Mouse (Mus musculus): ENCODE data around the gene Msi2.

Gene Msi2

DNA sequence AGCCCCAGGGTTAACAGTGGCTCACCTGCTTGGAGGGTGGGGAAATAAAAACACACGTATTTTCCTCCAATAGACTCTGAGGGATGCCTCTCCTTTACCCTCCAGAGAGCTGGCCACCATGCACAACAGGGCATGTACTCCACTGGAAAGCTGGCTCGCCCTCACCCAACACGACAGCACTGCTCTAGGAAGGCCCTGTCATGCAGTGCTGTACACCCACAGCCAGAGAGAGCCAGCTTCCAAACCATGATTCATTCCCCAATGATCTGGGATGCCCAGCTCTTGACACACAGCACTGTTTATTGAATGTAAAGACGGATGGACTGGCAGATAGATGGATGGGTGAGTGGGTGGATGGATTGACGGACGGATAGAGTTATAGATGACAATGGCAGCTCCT is 269.1 kb downstream of the Msi2 start:
- DNase-seq (ENCODE audit: low read depth, low spot score), result no peak

DNA sequence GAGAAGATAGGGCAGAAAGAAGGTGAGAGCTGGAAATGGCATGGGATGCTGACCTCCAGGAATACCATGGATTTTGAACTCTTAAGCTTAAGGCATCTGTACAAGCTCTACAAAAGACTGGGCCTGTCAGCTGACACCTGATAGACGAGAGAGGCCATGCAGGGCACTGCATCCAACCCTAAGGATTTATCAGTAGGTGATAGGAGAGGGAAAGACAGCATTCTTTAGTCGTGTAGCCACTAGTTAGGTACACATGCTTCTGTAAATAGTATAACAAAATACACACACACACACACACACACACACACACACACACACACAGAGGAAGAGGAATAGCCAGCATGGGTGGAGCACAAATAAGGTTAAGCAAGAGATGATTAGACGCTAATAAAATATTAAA is 269.7 kb downstream of the Msi2 start:
- no peak for DNase-seq (ENCODE audit: low read depth, low spot score)

DNA sequence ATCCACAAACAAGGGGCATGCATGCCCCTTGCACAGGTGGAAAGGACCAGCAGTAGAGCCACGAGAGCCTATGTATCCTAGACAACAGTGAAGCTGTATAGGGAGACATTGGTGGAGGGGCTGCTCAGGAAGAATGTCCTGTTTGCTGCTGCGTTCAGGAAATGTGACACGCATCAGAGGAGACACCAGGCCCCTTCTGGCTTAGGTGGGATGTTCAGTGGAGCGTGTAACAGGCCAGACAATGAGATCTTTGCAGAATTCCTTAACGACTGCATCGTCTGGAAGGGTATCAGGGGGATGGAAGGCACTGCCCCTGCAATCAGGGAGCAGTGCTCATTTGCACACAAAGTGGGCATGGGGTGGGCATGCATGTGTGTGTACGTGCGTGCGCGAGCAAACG is 271.0 kb downstream of the Msi2 start:
- DNase-seq (ENCODE audit: low read depth, low spot score), result no peak

DNA sequence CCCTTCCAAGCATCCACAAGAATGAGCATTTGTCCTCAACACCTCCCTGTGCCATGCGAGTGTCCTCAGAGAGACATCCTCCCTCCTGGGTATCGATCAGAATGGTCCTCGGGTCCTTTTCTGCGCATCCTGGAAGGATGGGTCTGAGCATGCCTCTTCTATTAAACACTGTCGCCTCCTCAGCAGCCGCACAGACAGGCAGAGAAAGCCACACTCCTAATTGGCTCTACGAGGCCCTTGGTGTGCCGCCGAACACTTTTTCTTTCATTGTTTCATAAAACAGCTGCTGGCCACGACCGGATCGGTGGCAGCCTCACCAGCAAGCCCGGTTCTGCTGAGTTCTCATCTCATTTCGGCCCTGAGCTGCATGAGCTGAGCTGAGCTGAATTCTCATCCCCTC is 274.4 kb downstream of the Msi2 start:
- no peak for DNase-seq (ENCODE audit: low read depth, low spot score)

DNA sequence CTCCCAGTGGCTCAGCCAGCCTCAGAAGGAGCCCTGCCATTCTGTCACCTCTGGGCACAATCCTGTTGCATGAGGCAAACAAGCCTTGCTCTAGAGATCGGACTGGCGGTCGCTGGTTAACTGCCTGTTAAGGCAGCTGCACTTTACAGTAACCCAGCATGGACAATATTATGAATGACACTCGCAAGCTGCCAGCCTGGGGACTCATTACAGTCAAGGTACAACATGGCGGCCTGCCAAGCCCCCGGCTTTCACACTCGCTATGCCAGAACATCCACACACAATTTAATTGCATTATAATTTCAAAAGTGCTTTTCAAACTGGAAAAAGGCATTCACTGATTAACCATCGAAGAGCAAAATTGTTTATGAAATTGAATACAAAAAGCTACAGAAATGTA is 275.0 kb downstream of the Msi2 start:
- DNase-seq (ENCODE audit: low read depth, low spot score), result no peak

DNA sequence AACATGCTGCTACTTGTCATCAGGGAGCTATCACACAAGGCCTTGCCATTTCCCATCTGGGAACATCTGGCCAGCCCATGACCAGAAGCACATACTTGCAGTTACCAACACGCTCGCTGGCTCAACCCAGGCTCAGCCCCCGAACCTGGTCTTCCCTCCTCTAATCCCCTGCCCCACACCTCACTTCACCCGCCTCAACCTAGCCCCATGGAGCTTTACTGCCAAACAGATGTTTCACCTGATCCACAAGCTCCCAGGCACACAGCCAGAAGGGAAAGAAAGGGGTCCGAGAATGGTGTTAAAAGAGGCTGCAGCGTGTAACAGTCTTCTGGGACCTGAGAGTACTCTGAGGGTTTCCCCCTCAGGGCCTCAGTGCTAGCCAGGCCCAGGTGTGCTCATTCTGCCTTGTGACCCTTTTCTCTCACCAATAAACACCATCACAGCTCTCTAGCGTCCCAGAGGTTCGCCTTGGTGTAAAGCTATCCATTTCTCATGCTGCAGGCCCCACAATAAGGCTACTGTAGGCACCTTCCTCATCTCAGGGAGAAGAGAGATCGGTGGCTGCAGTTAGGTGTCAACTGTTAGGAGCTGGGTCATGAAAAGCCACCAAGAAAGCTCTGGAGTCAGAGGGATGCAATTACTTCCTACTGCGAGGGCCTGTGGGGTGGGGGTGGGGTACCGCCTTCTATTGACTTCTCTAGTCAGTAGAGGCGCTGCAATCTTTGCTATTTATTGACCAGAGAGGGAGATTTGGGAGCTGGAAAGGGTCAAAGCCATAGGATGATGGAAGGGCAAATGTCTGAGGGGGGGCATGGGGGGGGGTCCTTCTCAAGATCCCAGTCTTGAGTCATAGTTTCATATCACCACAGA is 276.2 kb downstream of the Msi2 start:
- DNase-seq (ENCODE audit: low read depth, low spot score), result peak; percentile 69

DNA sequence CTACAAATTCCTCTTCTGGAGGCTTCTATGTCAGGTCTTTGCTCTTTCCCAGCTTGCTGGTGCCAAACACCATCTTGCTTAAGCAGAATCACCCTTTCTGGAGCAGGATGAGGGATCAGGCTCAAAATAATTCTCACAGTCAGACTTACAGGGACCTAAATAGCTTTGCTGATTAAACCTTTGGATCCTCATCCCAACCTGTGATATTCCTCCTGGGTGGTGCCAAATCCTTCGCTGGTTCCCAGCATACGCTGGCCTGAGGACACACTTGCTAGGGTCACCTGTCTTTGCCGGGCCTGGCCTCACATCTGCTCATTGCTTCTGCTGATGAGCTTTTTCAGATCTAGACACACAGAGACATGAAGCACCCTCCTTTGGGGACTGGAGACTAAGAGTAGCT is 279.7 kb downstream of the Msi2 start:
- no peak for DNase-seq (ENCODE audit: low read depth, low spot score)

DNA sequence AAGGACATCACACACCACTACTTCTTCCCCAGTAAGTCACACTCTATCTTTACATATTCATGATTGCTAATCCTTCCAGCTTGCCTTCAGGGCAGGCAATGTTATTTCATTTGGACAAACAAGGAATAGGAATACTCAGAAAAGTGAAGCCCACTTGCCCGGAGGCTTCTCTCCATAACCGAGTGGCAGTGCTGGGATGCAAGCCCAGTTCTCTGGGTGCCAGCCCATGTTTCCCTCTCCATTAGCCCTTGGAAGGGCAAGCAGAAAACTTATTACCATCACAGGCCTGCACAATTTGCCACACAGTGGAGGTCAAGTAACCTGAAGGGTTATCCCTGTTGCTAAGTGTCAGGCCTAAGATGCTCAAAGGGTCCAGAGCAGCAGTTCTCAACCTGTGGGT is 281.7 kb downstream of the Msi2 start:
- no peak for DNase-seq (ENCODE audit: low read depth, low spot score)

DNA sequence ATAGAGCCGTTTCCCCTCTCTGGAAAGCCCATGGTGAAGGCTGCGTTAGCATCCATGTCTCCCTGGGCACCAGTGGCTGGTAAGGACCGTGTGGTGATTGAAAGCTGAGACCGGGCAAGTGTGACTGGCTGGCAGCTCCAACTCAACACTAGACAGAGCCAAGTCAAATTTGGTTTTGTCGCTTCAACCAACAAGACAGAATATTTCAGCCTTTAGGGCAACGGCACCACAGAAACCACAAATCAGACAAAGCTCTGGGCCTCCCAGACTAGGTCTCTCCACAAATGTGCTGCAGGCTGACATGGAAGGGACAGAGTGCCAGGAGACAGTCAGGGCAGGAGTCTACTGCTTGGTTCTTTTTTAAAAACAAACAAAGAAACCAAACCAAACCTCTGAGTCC is 282.8 kb downstream of the Msi2 start:
- no peak for DNase-seq (ENCODE audit: low read depth, low spot score)

DNA sequence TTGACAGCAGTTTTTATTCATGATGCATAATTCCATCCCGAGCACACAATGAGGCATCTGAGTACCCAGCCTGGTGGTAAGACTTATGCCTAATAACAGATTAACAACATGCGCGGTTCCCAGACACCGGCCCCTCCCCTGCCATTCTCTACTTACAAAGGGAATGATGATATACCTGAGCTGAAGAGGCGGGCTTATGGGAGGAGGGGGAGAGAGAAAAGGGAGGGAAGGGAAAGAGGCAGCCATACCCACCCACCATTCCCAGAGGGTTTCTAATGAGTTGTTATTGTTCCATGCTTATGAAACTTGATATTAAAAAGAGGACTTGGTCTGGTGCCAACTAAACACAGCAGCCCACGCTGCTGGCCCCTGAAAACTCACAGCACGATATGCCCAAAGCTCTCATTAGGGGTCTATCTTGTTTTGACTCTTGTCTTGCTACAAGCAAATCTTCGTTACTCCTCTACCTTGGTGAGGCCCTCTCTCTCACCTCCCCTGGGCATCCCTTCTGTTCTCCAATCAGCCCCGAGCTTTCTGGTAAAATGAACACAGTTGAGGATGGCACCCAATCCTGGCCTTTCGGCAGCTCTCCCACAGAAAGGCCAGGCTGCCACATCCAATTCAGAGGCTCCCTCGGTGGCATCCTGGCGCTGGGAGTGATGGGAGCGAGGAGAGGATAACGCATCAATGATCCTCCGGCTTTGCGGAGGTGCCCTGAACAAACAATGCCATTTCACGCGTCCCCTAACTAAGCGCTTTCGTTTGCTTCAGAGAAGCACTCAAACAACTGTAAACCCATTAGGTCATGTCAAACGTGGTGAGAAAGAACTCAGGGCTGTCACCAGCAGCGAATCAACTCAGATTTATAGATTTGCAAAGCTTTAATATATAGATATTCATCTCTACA is 286.7 kb downstream of the Msi2 start:
- no peak for DNase-seq (ENCODE audit: low read depth, low spot score)

DNA sequence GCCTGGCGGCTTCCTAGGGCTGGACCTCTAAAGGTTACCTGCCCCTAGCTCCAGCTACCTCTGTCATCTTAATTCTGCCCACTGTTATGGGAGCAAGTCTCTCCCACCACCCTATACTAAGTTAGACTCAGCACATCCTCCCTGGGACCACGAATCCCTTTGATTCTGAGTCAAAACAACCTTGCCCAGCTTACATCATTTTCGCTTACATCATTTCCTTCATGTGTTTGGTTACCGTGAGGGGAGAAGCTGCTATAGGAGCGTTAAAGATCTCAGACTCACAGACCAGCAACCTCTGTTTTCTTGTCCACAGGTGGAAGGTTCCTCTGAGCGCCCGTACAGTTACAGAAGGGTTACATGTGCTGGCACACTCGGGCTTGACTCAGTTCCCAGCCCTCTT is 288.0 kb downstream of the Msi2 start:
- DNase-seq (ENCODE audit: low read depth, low spot score), result no peak

DNA sequence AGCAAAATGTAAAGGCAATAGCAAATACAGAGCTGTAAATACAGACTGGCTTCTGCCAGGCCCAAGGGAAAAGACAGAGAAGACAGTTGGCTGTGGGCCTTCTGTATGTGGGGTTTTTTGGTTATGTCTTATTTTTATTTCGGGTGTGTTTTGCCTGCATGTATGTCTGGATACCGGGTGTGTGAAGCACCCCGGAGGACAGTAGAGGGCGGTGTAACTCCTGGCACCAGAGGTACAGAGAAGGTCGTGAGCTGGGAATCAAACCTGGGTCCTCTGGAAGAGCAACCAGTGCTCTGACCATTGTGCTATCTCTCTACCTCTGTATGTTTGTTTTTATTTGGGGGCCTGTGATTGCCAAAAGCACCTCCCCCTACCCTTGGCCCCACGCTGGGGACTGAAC is 288.6 kb downstream of the Msi2 start:
- no peak for DNase-seq (ENCODE audit: low read depth, low spot score)

DNA sequence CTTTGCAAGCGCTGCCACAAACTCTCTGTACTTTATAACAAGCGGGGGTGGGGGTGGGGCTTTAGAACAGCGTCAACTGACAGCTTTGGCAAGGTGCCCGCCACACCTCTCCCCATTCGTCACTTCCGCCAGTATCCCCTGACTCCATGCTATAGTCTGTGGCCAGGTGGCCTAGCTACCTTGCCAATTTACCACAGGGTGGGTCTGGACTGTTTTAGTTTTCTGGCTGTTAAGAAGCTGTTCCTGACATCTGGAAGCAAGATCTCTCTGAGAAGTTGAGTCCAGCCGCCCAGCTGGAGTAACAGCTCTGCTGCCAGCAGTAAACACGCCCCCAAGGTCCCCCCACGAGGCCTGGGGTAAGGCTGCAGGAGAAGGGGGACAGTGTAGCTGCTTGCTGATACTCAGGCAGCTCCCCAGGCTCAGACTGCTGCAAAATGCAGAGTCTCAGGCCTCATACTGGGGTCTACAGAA is 292.6 kb downstream of the Msi2 start:
- DNase-seq (ENCODE audit: low read depth, low spot score), result peak; percentile 84

DNA sequence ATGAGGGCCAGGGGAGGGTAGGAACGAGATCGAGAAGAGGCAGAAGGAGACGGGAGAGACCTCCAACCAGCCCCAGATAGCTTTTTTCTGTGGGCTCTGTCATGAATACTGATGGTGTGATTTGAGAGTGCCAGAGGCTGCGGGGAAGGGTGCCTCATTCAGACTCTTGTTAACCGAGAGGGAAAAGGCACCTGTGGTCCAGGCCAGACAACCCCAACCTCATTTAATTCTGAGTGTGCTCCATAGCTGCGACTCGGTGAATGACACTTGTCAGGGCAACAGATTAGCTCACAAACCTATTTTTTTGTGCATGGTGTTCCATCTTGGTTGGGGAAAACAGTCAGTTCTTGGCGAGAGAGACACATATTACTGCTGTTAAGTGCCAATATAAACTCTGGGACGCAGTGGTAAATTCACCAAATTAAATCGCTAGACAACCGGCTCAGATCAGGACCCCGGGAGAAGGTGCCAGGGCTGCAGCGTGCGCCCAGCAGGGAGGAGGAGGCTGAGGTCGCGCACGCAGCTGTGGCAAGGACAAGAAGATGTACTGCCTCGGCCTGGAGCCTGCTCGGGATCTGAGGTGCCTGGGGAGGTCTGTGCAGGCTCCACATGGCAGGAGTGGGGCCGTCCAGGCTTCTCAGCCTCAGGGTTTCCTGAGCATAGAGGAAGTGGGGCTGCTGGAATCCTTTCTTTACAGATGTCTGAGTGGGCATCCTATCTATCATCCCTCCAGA is 294.1 kb downstream of the Msi2 start:
- no peak for DNase-seq (ENCODE audit: low read depth, low spot score)

DNA sequence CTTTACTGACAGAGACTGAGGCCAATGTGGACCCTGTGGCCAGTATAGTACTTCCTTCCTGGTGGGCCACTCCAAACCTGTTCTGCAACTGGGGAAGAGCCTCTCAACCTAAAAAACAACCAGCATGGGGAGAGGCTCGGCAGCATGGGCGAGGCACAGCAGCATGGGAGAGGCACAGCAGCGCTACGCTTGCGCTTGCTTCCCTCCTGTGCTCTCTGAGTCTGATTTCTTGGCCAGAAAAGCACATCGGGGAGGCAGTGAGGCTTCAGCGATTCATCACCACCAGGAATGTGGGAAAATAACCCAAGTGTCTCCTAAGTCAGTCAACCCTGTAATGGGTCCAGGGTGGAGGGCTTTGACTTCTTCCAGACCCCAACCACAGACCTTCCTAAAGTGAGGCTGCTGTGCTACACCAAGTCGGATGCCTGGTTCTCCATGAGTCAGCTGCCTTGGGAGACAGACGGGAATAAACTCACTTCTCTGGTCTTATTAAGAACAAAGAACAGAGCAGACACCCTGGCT is 297.2 kb downstream of the Msi2 start:
- DNase-seq (ENCODE audit: low read depth, low spot score), result no peak

DNA sequence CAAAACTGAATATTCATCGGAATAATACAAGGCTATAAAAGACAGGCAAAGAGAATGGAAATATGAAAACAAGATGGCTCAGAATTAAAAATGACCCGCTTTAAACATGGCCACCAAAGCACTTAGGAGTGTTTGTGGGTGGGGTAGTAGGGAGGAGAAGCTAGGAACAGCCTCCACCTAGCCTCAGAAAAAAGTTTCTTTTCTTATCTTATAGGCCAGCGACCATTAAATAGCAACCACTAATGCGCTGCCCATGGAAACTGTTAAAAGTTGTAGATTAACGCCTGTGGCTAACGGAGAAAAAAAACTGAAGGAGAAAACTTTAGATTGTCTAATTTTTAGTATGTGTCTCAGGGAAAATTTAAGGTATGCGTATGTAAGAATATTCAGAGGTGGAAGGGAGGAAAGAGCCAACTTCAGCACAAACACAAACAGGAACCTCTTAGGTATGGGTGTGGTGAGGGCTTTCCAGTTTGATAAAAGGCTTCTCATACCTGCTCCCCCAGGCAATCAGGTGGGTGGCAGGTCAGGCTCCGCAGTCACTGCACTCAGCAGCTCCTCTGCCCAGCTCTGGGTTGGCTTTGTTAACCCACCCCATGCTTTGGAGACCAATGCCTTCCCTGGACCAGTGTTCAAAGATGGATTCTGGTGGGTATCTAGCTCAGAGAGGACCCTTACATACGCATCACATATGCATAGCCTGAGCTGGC is 298.5 kb downstream of the Msi2 start:
- no peak for DNase-seq (ENCODE audit: low read depth, low spot score)

DNA sequence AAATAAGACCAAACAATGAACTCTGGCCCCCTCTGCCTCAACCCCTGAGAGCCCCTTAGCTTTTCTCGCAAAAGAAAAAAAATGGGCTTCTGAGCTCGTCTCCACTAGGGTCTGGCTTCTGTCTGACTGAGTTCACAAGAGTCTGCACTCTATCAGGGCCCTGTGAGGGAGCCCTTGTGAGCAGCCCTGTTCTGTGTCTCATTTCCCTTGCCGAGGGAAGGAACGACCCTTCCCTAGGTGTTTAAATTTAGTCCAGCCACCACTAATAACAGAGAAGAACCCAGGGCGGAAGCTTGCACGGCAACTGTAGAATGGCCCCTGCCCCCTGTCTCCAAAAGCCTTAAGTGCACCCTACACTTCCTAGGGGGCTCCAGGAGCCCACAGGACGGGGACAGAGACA is 299.2 kb downstream of the Msi2 start:
- no peak for DNase-seq (ENCODE audit: low read depth, low spot score)

DNA sequence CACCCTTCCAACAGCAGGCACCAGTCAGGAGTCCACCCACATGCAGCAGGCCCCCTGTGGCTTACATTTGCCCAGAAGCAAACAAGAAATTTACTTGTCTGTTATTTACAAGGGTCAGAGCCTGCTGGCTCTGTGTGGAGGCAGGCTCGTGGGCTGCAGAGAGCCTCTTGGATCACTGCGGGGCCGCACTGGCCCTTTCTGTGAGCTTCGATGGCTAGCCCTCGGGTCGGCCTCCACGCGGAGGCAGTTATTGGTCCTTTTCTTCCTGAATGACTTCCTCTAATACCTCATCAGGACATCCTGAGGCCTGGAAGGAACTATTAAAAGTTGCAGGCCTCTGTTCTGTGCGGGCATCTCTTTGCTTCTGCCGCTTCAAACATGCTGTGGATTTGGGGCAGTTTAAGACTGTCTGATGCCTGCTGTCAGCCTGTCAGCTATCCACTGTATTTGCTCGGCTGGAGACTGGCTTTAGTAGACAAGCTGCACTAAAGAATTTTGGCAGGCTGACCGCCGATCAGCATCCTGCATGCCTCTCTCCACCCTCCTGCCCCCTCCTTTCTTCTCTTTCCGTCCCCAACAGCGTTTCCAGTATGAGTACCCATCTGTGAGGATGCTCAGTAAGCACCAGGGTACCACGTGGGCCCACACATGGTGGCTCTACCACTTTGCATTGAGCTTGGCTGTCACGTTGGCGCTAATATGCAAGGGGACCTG is 304.0 kb downstream of the Msi2 start:
- no peak for DNase-seq (ENCODE audit: low read depth, low spot score)

DNA sequence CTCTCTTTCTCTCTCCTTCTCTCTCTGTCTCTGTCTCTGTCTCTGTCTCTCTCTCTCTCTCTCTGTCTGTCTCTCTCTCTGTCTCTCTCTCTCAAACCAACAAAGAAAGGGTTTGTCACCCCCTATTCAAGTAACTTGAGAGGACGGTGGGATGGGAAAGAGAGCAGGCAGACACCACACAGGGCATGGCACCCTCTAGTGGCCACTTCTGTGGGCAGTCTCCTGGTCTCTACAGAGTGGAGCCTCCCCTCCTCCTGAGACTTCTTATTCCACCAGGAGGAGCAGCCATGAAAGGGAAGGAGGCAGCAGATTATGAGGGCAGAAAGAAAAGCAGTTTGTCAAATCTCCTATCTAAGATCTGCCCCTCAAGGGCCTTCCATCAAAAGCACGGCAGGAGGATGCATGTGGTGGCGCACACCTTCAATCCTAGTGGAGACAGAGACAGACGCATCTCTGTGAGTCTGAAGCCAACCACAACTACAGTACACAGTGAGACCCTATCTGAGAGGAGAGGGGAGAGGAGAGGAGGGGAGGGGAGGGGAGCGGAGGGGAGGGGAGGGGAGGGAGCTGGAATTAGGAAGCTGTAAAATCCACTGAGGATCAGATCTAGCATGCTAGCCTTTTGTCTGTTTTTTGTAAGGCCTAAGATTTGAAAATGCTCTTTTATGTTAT is 305.8 kb downstream of the Msi2 start:
- peak; percentile 54 for DNase-seq (ENCODE audit: low read depth, low spot score)

DNA sequence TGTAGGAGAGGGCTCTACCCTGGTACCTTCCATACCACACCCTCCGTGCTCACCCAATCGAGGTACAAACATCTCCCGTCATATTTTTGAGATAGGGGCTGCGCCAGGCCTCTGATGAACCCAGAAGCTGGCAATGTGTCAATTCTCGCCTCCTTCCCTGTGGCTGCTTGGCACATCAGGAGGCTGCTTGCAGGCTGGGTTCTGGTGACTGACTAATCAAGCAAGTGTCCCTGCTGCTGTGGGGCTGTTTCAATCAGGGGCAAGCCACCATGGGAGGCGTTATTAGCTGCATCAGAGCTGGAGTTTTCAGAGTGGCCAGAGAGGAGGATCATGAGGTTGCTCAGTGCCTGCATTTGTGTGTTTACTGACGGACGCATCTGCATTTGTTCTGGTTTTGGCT is 310.0 kb downstream of the Msi2 start:
- no peak for DNase-seq (ENCODE audit: low read depth, low spot score)
